Mouse (Mus musculus): ENCODE measurements at regions not wholly inside any gene's neighbourhood (a gene's known extent, or its start where the extent isn't known, plus 50 kb on each side); places are given as distances from the start of the nearest gene placed in this dataset.

GRCm38 (mm10) chr3:57976640-57977229 is 128.9 kb upstream of the Pfn2 start:
- Histone ChIP-seq H3K27ac (ENCODE audit: low read depth, low read length) (no peak overlapping the region), H3K27me3 (ENCODE audit: control insufficient read depth, insufficient read depth, low read length) (no peaks in the 10 kb centered on the region), H3K9ac (ENCODE audit: low read depth, low read length) (no peak overlapping the region), H3K4me3 (ENCODE audit: low read depth, low read length) (no peak overlapping the region), H3K9me3 (ENCODE audit: control insufficient read depth, low read length) (no peaks in the 10 kb centered on the region), H3K4me1 (replicated peaks; ENCODE audit: control insufficient read depth, insufficient read depth, low read length) (no peaks in the 10 kb centered on the region; the same call in 1 of the 2 replicates), H3K4me2 (replicated peaks; ENCODE audit: low read depth, low read length) (no peak overlapping the region), H3K36me3 (ENCODE audit: control insufficient read depth, insufficient read depth, low read length) (no peaks in the 10 kb centered on the region)
- WGBS, result 81% methylated on average over 5 of the region's 5 CpGs
- DNase-seq (ENCODE audit: low spot score) (no peak), ATAC-seq (ENCODE audit: low FRiP score) (no peak)

- Histone ChIP-seq H3K9ac (ENCODE audit: low read depth, low read length) (no peak overlapping the region), H3K27ac (ENCODE audit: low read depth, low read length) (no peak overlapping the region), H3K4me1 (replicated peaks; ENCODE audit: control insufficient read depth, insufficient read depth, low read length) (no peaks in the 10 kb centered on the region), H3K4me3 (ENCODE audit: low read depth, low read length) (no peak overlapping the region), H3K27me3 (ENCODE audit: control insufficient read depth, insufficient read depth, low read length) (no peaks in the 10 kb centered on the region), H3K9me3 (ENCODE audit: control insufficient read depth, low read length) (no peaks in the 10 kb centered on the region), H3K36me3 (ENCODE audit: control insufficient read depth, insufficient read depth, low read length) (no peaks in the 10 kb centered on the region), H3K4me2 (replicated peaks; ENCODE audit: low read depth, low read length) (no peak overlapping the region)
- 82% methylated on average over 3 of the region's 3 CpGs for WGBS
- no peak for ATAC-seq (ENCODE audit: low FRiP score)
- no peak for DNase-seq (ENCODE audit: low spot score)
Measured at GRCm38 (mm10) chr3:57988175-57988574, 140.3 kb upstream of the Pfn2 start.

GRCm38 (mm10) chr3:57990738-57991137 is 142.9 kb upstream of the Pfn2 start:
- Histone ChIP-seq H3K36me3 (ENCODE audit: control insufficient read depth, insufficient read depth, low read length) (no peaks in the 10 kb centered on the region), H3K4me2 (replicated peaks; ENCODE audit: low read depth, low read length) (no peak overlapping the region), H3K4me1 (replicated peaks; ENCODE audit: control insufficient read depth, insufficient read depth, low read length) (no peaks in the 10 kb centered on the region), H3K4me3 (ENCODE audit: low read depth, low read length) (no peak overlapping the region), H3K9ac (ENCODE audit: low read depth, low read length) (no peak overlapping the region), H3K9me3 (ENCODE audit: control insufficient read depth, low read length) (no peaks in the 10 kb centered on the region), H3K27ac (ENCODE audit: low read depth, low read length) (no peak overlapping the region), H3K27me3 (ENCODE audit: control insufficient read depth, insufficient read depth, low read length) (no peaks in the 10 kb centered on the region)
- ATAC-seq (ENCODE audit: low FRiP score), result no peak
- no peak for DNase-seq (ENCODE audit: low spot score)
- 72% methylated on average over 1 of the region's 1 CpGs for WGBS

DNA sequence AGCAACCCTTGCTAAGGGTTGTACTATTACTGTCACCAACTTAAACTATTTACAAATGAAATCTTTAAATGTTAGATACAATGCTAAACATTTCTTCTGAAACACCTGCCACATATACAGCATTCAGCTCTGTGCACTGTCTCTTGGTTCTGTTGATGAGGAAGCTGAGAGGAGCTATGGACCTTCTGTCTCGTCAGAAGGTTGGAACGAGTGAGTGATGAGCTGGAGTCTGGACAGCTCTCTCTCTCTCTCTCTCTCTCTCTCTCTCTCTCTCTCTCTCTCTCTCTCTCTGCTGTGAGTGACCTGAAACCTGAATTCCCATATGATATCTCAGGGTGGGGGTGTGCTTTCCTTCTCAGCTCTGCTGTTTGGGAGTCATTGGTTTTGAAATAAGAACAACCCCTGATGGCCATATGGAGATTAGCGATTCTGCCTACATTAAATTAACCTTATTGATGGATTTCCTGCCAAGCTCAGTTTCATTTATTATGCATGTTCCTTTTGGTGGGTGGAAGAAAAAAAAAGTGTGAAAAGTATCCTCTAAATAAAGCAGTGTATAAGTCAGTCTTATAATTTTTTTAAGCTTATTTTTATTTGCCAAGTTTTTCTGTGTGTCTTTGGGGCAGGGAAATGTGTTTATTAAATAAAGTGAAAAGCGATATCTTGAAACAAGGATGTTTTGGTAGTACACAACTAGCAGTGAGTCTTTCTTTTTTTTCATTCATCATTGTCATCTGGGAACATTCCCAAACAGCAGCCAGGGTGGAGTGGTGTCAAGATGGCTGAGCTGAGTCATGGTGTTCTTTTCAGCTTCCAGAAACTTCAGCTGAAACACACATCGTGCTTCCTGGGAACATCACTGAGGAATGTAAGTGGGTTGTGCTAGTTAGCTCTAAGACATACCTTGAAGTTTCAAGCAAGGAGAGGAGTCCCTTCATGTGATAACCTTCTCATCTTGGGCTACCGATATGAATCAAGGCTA is 150.5 kb upstream of the Pfn2 start:
- DNase-seq (ENCODE audit: low spot score) (no peak), ATAC-seq (ENCODE audit: low FRiP score) (no peak)
- Histone ChIP-seq H3K9me3 (ENCODE audit: control insufficient read depth, low read length) (no peaks in the 10 kb centered on the region), H3K4me3 (ENCODE audit: low read depth, low read length) (no peak overlapping the region), H3K9ac (ENCODE audit: low read depth, low read length) (no peak overlapping the region), H3K27ac (ENCODE audit: low read depth, low read length) (no peak overlapping the region), H3K36me3 (ENCODE audit: control insufficient read depth, insufficient read depth, low read length) (no peaks in the 10 kb centered on the region), H3K4me2 (replicated peaks; ENCODE audit: low read depth, low read length) (no peak overlapping the region), H3K27me3 (ENCODE audit: control insufficient read depth, insufficient read depth, low read length) (no peaks in the 10 kb centered on the region), H3K4me1 (replicated peaks; ENCODE audit: control insufficient read depth, insufficient read depth, low read length) (no peaks in the 10 kb centered on the region)
- WGBS, result 72% methylated on average over 6 of the region's 6 CpGs

DNA sequence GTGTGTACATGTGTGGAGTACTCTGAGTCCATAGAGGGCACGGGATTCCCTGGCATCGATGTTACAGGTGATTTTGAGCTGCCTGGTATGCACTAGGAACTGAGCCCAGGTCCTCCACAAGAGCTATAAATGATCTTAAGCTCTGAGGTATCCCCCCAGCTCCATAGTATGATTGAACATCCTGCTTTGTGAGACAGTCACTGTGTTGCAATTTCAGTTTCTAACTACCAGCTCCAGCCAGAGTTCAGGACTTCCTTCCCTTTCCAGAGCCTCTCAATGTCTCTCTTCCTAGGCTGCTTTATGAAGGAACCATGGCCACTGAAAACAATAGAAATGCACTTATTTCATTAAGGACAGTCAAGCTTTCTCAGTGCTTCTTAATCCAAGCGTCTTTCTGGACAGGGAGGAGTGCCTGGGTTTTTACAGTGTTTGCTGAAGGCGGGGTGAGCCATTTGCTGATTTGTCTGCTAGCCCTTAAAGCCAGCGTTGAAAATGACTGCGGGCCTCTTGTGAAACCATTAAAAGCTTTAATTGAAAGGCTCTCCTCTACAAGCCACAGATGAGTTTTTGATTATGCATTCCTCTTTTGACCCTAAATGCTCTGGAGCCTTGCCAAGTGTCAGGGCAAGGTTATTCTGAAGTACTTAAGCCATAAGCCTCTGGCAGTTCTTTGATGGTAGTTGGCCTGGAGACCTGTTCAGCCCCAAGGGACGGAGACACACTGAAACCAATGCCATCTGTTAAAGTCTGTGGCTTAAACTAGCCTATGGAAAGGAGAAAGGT is 155.1 kb upstream of the Pfn2 start:
- no peak overlapping the region for H3K27ac ChIP-seq (ENCODE audit: low read depth, low read length)
- no peaks in the 10 kb centered on the region for H3K36me3 ChIP-seq (ENCODE audit: control insufficient read depth, insufficient read depth, low read length)
- no peaks in the 10 kb centered on the region for H3K27me3 ChIP-seq (ENCODE audit: control insufficient read depth, insufficient read depth, low read length)
- 0 out of 2 replicates have a peak, but pooled peaks have one; percentile 12 for ATAC-seq (ENCODE audit: low FRiP score)
- peak; percentile 42 for DNase-seq (ENCODE audit: low spot score)
- no peaks in the 10 kb centered on the region for H3K4me1 ChIP-seq (replicated peaks; ENCODE audit: control insufficient read depth, insufficient read depth, low read length)
- no peak overlapping the region for H3K4me3 ChIP-seq (ENCODE audit: low read depth, low read length)
- WGBS, result 60% methylated on average over 7 of the region's 7 CpGs
- no peaks in the 10 kb centered on the region for H3K9me3 ChIP-seq (ENCODE audit: control insufficient read depth, low read length)
- H3K9ac ChIP-seq (ENCODE audit: low read depth, low read length), result no peak overlapping the region
- no peak overlapping the region for H3K4me2 ChIP-seq (replicated peaks; ENCODE audit: low read depth, low read length)

DNA sequence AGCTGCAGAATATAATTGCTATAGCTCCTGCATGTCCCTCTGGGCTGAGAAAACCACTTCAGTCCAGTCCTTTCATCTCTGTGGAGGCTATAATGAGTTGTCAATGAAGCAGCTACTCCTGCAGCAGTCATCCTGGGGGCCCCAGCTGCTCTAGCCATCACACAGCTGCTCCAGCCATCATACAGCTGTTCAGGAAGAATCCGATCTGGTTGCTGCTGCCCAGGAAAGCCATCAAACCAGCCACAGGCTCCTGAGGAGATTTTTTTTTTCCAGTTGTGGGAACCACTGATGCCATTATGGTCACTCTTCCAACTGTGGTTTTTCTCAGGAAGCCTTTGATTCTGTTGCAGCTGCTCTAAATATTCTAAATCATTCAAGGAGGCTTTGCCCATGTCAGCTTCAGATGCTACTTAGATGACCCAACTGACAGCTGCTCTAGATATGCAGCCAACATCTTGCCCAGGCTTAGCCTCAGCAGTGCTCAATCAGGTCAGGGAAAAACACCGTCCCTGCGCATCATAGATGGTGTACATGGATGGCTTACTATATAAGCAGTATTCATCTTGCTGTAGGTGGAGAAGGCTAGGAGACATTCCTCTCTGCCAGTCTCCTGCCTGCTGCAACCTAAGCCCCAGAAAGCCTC is 177.0 kb upstream of the Pfn2 start:
- no peaks in the 10 kb centered on the region for H3K4me1 ChIP-seq (replicated peaks; ENCODE audit: control insufficient read depth, insufficient read depth, low read length)
- no peak overlapping the region for H3K27ac ChIP-seq (ENCODE audit: low read depth, low read length)
- no peak overlapping the region for H3K4me3 ChIP-seq (ENCODE audit: low read depth, low read length)
- DNase-seq (ENCODE audit: low spot score), result peak; percentile 8
- no peak overlapping the region for H3K9ac ChIP-seq (ENCODE audit: low read depth, low read length)
- no peaks in the 10 kb centered on the region for H3K36me3 ChIP-seq (ENCODE audit: control insufficient read depth, insufficient read depth, low read length)
- ATAC-seq (ENCODE audit: low FRiP score), result no peak; the same call in 1 of the 2 replicates
- 84% methylated on average over 3 of the region's 3 CpGs for WGBS
- no peak overlapping the region for H3K4me2 ChIP-seq (replicated peaks; ENCODE audit: low read depth, low read length)
- no peaks in the 10 kb centered on the region for H3K27me3 ChIP-seq (ENCODE audit: control insufficient read depth, insufficient read depth, low read length)
- no peaks in the 10 kb centered on the region for H3K9me3 ChIP-seq (ENCODE audit: control insufficient read depth, low read length)

- DNase-seq (ENCODE audit: low spot score) (no peak), ATAC-seq (ENCODE audit: low FRiP score) (no peak)
- Histone ChIP-seq H3K9me3 (ENCODE audit: control insufficient read depth, low read length) (no peaks in the 10 kb centered on the region), H3K4me2 (replicated peaks; ENCODE audit: low read depth, low read length) (no peak overlapping the region), H3K27ac (ENCODE audit: low read depth, low read length) (no peak overlapping the region), H3K27me3 (ENCODE audit: control insufficient read depth, insufficient read depth, low read length) (no peaks in the 10 kb centered on the region), H3K36me3 (ENCODE audit: control insufficient read depth, insufficient read depth, low read length) (no peaks in the 10 kb centered on the region), H3K9ac (ENCODE audit: low read depth, low read length) (no peak overlapping the region), H3K4me1 (replicated peaks; ENCODE audit: control insufficient read depth, insufficient read depth, low read length) (no peaks in the 10 kb centered on the region), H3K4me3 (ENCODE audit: low read depth, low read length) (no peak overlapping the region)
- 85% methylated on average over 1 of the region's 1 CpGs for WGBS
Measured at GRCm38 (mm10) chr3:58049618-58050017, 201.7 kb upstream of the Pfn2 start.

DNA sequence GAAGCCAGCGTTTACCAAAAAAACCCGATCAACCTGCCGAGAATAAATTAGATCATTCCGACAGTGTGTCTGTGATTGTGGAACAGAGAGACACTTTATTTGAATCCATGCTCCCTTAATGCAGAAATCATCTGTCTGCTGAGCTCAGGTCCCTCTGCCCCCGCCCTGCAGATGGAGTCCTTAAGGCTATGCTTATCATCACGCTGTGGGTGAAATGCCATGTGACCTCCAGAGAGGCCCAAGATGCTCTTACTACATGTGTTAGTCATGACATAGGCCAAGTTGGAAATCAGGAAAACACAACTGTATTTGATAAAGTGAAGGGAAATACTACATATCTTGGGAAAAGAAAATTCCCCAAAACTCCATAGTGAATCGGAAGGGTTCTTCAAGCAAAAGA is 206.8 kb upstream of the Pfn2 start:
- H3K4me3 ChIP-seq (ENCODE audit: low read depth, low read length), result no peak overlapping the region
- 86% methylated on average over 7 of the region's 7 CpGs for WGBS
- no peak overlapping the region for H3K27ac ChIP-seq (ENCODE audit: low read depth, low read length)
- no peak overlapping the region for H3K9ac ChIP-seq (ENCODE audit: low read depth, low read length)
- no peak for DNase-seq (ENCODE audit: low spot score)
- H3K27me3 ChIP-seq (ENCODE audit: control insufficient read depth, insufficient read depth, low read length), result no peaks in the 10 kb centered on the region
- no peak overlapping the region for H3K4me2 ChIP-seq (replicated peaks; ENCODE audit: low read depth, low read length)
- ATAC-seq (ENCODE audit: low FRiP score), result no peak
- H3K36me3 ChIP-seq (ENCODE audit: control insufficient read depth, insufficient read depth, low read length), result no peaks in the 10 kb centered on the region
- H3K9me3 ChIP-seq (ENCODE audit: control insufficient read depth, low read length), result no peaks in the 10 kb centered on the region
- no peaks in the 10 kb centered on the region for H3K4me1 ChIP-seq (replicated peaks; ENCODE audit: control insufficient read depth, insufficient read depth, low read length)

Measured in hindbrain, embryonic 11.5 days (tissue).